Mouse (Mus musculus) liver, postnatal 0 days (tissue): ENCODE results near the gene Apol7e.

ENCODE experiments used
- CTCF ChIP-seq: sonication (generic); IDR thresholded peaks from 2 replicates; pipeline ENCODE4 v1.5.1; 2016; ENCODE audit warnings: antibody characterized with exemption, low read depth
- EP300 ChIP-seq: IDR thresholded peaks from 2 replicates; pipeline ENCODE4 v1.6.1; 2016; ENCODE audit warnings: antibody characterized with exemption, low read depth, mild to moderate bottlenecking

GRCm38 (mm10) chr15:77755132-77755531, 56.5 kb downstream of the Apol7e start:
- TF ChIP-seq CTCF (no peak), EP300 (no peak)
